Mouse (Mus musculus): ENCODE measurements at regions not wholly inside any gene's neighbourhood (a gene's known extent, or its start where the extent isn't known, plus 50 kb on each side); places are given as distances from the start of the nearest gene placed in this dataset.

DNA sequence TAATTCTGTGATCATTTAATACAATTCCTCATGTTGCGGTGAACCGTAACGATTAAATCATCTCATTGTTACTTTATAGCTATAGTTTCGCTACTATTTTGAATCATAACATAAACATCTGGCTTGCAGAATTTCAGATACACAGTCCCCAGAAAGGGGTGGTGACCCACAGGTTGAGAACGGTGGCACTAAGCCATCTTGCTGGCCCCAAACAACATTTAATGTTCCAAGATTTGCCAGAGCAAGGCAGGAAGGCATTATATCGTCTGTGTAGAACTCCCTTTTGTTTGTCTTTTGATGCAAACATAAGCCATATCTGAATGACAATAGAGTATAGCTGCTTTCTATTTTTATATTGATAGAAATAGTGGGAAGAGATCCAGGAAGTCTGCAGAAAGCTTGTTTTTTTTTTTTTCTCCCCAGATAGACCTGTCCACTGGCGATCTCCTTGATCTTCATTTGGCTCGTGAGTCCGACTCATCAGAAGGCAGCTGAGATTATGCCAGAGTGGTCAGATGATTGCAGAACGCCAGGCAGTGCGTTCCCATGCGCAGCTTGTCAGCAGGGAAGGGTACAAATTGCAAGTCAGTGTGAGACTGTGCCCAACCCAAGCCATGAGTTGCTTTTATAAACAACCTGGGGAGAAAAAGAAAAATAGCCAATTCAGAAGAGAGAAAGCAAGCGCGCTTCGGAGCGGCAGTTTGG lies 213.9 kb downstream of the Dok5 start:
- no peak for DNase-seq

DNA sequence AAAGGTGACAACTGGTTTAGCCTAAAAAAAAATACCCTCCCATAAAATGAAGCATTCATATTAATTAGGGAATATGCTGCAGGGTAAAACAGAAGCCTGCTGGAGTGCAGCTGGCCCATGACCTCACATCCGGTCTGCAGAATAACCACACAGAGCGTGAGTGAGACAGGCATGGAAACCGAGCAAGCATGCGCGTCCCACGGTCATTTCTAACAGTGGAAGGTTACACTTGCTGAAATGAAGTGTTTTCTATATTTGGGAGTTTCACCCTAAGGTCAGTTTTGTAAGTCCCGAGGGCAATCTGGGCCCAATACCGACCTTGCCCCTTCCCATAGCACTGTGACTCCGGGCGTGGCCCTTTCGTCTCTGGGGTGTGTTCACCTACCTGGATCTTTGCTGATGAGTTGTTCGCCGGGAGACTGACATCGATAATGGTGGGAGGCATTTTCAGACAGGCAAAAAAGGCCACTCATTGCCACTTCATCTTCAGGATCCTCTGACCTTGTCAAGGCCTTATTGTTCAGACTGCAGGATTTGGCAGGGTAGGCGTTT lies 214.6 kb downstream of the Dok5 start:
- peak; percentile 36 to 41 for DNase-seq

DNA sequence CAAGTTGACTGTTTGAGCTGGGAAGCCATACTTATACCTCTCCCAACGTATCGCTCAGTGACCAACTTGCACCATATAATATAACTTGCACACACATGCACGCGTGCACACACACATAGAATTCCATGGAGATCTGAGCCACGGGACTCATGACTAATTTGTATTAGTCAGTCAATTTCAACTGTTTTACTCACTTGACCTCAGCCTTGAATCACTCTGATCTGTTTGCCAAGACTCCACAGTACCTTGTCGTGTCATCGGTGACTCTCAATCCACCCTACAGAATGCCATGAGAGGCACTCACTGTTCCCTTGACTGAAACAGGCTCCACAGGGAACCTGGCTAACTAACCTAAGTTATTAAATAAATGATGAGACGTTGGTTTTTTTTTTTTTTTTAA lies 215.6 kb downstream of the Dok5 start:
- DNase-seq: no peak

DNA sequence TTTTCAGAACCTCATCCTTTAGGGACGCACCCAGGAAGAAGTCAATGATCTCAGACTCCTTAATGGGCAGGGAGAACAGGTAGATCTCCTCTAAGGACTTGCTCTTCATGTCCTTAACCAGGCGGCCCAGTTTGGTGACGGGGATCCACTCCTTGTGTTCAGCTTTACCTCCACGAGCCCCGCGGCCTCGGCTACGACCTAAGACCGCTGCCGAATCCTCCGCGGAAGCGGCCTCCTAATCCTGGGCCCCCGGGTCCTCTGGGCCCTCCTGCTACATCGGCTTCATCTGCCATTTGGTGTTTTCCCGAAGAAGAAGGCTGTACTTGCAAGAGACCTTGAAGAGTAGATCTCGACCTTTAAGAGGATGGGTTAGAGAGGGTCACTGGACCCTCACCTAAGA lies 223.0 kb downstream of the Dok5 start:
- no peak for DNase-seq

DNA sequence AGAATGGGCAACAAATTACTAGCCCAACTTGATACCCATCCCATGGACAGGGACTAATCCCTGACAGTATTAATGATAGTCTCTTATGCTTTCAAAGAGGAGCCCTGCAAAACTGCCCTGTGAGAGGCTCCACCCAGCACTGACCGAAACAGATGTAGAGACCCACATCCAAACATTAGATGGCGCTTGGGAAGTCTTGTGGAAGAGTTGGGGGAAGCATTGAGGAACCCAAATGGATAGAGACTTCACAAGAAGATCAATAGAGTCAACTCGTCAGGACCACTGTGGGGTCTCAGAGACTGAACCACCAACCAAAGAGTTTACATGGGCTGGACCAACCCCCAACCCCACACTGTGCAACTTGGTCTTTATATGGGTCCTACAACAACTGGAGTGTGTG lies 225.2 kb downstream of the Dok5 start:
- DNase-seq: no peak

DNA sequence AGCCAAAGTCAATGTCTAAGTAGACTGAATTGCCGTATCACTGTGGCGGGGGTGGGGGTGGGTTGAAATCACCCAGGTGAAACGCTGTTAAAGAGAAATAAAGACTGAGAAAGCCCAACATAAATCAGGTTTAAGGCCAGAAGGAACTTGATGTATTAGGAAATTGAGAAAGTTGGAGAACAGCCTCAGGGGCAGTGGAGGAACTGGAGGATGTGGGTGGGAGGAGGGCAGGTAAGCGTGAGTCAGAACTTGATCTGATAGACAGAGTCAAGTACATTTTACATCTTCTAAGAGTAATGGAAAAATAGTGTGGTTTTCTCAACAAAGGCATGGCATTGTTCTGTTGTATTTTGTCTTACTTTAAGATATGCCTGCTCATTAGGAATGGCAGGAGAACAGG lies 228.8 kb downstream of the Dok5 start:
- DNase-seq: no peak

DNA sequence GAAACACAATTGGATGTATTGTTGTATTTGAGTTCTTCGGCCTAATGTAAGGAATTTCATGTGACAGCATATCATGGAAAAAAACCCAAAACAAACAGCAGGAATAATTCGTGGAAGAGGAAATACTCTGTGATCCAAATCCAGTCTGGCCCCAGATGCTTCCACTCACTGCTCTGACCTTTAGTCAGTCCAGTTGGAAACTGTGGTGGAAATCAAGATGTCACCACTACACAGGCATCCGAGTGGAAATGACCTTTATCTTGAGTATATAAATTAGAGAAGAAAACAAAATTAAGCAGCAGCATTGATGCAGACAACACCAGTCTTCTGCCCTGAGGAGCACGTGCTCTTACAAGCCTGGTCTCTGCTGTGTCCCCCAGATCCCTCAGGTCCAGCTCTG lies 230.9 kb downstream of the Dok5 start:
- peak; percentile 68 to 72 for DNase-seq

DNA sequence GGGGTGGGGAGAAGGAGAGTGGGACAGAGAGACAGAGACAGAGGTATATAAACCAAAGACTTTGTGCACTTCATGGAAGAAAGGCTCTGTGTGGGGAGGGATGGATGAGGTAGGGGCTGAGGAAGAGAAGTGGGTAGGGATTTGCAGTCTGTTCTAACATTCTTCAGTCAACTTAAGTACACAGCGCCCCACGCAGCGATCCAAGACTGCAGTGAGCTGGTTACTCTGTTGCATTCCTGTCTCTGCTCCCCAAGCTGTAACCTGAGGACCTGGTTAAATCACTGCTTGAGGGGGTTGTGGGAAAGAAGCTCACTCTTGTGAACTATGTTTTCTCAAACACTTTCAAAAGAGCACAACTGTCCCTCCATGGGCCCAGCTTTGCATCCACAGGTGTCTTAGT lies 237.8 kb downstream of the Dok5 start:
- DNase-seq: peak; percentile 12 to 16

DNA sequence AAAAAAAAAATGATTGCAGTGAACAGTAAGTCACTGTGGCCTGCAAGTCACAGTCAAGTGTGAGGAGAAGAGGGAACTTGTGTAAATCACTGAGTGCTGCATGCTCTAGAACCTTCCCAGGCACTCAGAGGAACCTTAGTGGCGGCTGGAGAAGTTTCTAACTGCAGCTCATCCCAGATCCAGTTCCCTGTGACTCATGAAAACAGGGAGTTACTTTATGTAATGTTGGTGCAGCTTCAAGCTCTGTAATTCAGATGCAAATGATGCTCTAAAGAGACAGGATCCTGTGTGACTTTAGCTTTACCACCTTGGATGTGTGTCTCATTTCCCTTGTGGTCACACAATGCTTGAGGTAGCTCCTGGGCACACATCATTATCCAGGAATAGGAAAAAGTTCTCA lies 253.8 kb downstream of the Dok5 start:
- no peak for DNase-seq

DNA sequence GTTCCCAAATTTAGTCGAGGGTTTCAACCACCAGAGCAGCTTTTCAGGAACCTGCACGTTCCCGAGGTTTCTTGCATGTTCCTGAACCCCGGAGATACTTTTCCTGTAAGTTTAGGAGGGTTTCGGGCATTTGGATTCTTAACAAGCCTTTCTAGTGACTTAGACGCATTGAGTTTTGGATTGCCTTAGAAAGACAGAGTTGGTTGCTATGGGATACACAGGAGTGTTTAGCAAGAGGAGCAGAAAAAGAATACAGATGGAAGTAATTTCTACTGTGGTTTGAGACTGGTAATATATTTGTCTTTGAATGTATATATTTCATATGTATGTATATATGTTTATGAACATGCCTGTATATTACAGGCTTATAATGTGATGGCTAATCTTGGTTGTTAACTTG lies 266.8 kb downstream of the Dok5 start:
- DNase-seq: no peak

DNA sequence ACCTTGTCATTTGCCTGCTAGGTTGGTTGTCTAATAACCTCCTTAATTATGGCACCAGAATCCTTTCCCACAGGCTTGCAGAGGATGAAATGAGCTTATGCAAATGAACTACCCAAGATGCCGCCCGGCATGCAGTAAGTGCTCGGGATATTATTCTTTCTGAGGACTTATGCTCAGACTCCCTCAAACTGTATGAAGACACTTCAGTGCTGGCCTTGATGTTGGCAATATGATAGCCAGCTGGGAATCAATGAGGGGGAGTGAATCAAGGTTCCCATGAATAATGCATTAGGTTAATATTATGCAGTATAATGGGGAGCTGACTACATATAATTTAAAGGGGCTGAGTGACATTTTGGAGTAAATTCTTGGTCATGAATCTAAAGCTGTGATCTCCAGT lies 268.6 kb downstream of the Dok5 start:
- DNase-seq: no peak

DNA sequence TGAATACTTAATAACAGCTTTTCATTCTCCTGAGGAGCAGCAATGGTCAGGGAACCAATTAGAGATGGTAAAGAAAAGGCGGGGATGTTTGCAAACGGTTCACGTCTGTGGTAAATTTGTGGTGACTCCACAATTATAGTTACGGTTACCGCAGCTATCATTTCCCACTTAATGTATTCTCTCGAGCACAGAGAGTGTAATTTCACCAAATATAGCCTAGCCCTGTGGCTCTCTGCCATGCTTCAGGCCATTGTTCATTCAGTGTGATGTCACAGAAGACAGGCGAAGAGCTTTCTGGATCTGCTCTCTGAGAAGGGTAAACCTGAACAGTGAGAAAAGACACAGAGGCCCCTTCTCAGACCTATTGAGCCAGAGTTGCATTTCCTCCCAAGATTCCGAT lies 296.9 kb downstream of the Dok5 start:
- no peak for DNase-seq
